Mouse (Mus musculus) cerebellum, postnatal 10 days (tissue): ENCODE measurements around the gene Col11a2.

ENCODE experiments used
- DNase-seq, 2 experiments: peaks; one replicate each; pipeline ENCODE4 v3.0.0; 2021; ENCODE audit warnings: mixed read lengths in 2 of 2

The Col11a2 gene

DNA sequence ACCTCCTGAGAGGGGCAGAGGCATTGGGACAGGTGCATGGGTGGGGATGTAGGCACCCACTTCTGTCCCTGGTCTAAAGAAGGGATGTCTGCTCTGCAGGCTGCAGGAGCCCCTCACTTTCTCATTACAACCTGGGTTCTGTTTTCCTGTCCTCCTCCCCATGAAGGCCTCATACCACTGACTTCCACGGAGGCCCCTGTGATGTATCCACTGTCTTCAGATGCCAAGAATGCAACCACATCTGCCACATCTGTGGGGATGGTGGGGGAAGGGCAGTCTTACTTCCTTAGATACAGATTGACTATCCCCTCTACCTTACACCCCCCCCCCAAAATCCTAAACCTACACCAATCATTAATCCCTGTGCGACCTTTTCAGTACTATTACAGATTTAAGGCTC, 13.0 kb upstream of the Col11a2 start:
- DNase-seq = peak; percentile 24 to 32

DNA sequence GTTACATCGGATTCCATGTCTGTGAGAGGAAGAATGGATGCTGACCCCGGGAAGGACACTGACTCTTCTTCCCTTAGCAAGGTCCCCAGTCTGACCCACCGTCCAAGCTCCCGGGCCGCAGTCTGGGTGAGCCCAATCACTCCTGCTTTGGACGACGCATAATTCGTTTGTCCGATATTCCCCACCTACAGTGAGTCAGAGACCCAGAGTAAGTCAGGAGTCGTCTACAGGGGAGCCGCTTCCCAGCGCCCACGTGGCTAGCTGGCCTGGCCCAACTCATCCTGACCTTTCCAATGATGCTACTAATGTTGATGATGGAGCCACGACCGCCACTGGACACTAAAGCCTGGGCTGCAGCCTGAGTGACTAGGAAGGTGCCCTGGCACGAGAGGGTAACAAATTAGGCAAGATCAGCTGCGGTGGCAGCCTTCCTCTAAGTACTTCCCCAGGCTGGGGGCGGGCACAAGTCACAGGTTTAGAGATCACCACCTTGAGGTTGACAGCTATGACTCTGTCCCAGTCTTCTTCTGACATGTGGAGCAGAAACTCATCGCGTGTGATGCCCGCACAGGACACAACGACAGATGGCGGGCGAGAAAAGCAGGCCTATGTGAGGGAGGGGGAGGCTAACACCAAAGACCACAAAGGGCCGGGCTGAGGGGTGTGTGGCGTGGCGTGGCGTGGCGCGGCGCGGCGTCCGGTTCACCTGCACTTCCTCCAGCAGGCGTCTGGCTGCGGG, 12.2 kb upstream of the Col11a2 start:
- DNase-seq = peak; percentile 69 to 71

DNA sequence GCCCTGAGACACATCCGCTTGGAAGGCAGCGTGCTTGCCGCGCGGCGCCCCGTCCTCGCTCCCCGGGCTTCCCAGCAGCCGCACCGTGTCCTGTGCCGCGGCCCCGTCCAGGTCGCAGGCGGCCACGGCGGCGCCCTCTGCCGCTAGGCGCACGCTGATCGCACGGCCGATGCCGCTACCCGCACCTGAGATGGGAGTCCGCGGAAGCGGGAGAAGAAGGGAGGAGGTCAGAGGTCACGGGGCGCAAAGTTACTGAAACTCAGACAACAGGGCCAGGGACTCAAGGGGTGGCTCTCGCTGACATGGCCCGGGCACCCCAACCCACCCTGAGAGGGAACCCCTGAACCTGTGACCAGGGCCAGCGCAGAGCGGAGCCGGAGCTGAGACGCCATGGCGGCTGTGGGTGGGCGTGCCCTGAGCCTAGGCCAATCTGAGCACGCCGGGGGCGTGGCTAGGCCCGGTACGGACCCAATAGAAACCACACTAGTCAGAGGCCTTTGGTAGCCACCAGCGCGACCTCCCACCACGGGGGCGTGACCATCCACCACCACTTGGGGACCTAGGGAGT, 11.5 kb upstream of the Col11a2 start, which contains the start of gene H2-Ke6:
TSS of gene H2-Ke6 (minus strand) at position 405 of the 568 bp plus-strand sequence.
- DNase-seq = peak; percentile 96 to 97

DNA sequence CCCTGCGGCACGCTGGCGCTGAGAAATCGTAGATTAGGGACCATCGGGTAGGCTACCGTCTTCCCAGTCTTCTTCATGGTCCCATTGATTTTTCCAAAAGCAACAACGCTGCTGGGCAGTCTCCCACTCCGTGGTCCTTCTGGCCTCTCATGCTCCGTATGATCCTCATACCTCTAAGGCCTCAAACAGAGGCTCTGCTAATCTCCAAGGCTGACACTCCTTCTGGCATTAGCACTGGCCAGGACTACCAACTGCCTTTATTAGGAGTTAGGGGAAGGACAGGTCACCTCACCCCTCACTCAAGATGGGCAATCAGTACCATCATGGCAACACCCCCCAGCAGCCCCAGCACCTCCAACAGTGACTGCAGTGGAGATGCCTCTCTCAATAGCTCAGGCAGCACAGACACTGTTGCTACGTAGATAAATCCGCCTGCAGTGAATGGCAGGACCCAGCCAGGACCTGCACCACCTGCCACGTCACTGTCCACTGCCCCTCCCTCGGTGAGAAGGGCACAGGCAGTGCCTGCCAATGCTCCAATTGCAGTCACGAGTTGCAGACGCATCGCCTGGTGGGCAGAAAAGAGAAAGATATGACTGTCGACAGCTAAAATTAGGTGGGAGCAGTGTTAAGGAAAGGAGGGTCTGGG, 10.6 kb upstream of the Col11a2 start:
- peak; percentile 25 to 30 for DNase-seq

DNA sequence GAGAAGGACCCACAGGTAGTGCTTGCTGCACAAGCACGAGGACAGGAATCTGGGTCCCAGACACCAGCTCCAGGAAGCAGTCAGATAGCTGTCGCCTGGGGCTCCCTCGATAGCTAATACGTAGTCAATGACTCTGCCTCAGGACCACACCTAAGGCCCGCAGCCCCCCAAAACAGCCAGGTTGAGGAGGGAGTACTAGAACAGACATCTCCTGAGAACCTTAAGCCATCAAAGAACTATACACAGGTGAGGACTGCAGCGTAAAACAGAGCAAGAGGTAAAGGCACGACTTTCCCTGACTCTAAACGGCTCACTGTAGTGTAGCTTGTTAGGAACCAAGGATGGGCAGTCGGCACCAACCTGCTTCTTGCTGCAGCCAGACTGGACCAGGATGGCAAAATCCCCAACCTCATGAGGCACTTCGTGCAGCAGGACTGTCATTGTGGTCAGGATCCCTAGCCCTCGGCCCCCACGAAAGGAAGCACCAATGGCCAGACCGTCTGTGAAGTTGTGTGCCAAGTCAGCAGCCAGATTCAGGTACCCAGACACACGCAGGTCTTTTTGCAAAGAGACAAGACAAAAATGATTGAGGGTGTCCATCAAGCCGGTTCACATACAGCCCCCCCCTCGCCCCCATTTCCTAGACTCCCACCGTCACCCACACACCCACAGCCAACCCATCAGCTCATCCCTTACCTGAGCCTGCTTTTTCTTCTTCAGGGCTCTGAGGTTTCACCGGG, 9.9 kb upstream of the Col11a2 start:
- DNase-seq = no peak

DNA sequence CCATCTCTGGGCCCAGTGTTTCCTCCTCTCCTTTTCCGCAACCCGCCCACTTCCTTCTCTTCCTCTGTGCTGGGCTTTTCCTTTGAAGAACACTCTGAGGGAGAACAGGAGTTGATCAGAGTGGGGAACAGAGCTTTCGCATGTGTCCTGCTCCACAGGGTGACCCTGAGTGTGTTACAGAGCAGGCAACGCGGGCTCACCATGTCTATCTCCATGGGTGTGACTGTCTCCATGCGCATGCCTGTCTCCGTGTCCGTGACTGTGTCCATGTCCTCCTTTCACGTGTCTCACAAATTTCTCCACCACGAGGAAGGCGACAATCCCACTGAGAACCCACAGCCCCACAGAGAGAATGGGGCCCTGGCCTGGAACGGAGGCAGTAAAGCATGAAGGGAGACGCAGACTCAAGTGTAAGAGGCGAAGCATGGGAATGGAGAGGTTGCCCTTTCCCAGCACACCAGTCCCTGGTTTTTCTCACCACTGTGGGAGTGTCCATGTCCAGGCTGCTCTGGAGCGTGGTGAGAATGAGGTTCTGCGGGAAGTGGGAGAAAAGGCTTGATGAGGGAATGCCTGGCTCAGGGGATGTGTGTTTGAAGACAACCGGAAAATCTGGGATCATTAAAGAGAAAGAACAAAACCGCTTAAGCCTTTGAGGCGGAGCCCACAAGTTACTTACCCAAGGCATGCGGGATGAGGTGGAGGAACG, 9.2 kb upstream of the Col11a2 start:
- no peak for DNase-seq

DNA sequence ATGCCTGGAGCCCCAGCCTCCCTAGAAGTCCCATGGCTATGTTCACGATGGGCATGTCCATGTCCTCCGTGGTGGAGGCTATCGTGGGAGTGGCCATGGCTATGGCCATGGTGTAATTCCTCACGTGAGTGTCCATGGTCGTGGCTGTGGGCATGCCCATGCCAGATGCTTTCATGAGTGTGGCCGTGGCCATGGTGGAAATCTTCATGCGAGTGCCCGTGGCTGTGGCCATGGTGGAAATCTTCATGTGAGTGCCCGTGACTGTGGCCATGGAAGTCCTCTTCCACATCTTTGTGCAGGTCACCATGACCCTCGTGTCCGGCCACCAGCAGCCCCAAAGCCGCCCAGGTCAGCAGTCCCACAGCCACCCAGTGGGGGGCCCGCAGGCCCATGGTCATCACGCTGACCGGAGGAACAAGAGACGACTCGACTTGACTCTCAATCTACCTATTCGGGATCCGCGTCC, 8.3 kb upstream of the Col11a2 start:
- DNase-seq = no peak

DNA sequence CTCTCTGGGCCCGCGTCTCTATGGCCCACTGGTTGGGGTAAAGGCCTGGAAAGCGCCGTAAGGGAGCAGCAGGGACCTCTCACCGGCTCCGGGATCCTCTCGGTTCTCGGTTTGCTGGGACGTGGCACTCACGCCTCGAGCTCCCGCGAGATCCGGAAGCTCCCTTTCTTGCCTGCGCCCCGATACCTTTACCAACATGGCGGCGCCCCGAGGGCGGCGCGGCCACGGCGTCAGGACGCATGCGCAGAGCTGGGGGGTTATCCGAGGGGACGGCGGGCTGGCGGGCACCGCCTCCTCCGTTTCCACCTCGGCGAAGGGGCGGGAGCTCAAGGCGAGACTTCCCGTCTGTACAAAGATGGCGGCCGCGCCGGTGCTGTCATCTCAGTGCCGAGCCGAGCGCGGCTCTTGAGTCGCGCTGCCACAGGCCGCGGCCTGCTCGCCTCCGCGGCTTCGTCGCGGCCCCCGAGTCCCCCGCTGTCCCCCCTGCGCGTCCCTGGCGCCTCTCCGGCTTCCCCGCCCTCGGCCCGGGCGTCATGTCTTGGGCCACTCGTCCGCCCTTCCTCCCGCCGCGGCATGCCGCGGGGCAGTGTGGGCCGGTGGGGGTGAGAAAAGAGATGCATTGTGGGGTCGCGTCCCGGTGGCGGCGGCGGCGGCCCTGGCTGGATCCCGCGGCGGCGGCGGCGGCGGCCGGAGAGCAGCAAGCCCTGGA, 7.6 kb upstream of the Col11a2 start, which contains the start of the genes Slc39a7 and Rxrb:
TSS of gene Slc39a7 (minus strand) at position 218 of the 709 bp plus-strand sequence.
TSS of gene Rxrb (plus strand) at position 348 of the 709 bp plus-strand sequence.
- DNase-seq = peak; percentile 99 to 100

DNA sequence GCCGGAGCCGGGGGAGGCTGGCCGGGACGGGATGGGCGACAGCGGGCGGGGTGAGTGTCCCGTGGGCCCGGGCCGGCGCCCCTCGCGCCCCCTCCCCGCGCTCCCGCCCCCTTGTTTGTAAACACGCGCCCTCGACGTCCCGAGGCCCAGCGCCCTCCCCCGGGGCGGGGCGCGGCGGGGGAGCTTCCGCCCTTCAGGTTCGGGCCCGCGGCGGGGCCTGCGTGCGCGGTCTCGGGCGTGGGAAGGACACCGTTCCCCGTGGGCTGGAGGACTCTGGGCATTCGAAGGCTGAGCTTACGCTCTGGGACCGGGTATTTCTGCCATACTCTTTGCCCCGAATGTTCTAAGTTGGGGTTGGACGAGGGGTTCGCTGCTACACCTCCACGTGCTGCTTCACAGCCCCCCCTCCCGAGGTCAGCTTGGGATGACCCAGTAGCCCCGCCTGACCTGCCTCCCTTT, 7.0 kb upstream of the Col11a2 start:
- no peak for DNase-seq

DNA sequence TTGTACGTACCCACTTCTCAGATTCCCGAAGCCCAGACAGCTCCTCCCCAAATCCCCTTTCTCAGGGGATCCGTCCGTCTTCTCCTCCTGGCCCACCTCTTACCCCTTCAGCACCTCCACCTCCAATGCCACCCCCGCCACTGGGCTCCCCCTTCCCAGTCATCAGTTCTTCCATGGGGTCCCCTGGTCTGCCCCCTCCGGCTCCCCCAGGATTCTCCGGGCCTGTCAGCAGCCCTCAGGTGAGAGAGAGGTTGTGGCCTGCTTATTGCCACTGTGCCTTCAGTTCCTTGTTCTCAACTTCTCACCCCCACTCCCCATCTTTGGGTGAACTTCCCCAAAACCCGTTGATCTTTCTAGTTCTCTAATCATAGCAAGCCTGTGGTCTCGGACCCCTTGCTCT, 6.4 kb upstream of the Col11a2 start:
- DNase-seq = peak; percentile 53 to 61

DNA sequence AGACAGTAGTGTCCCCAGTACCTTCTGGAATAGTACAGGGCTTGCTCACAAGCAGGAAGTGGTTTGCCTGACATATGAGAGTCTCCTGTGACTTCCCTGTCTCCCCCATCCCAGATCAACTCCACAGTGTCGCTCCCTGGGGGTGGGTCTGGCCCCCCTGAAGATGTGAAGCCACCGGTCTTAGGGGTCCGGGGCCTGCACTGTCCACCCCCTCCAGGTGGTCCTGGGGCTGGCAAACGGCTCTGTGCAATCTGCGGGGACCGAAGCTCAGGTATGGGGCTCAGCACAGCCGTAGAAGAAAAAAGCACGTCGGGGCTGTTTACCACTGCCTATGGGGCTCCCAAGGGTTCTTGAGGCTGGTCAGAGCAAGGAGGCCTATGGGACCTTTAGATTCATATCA, 5.8 kb upstream of the Col11a2 start:
- peak; percentile 55 to 59 for DNase-seq

DNA sequence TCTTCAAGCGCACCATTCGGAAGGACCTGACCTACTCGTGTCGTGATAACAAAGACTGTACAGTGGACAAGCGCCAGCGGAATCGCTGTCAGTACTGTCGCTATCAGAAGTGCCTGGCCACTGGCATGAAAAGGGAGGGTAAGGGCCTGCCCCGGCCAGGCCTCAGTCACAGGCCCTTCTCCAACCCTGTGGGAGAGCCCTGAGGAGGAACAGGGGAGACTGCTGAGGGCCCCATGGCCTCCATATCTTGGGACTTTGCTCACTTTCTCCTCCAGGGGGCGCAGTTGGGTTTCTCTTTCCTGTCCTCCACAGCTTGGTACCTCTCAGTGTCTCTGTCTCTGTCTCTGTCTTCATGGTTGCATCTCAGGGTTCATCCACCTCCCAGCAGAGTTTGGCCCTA, 5.2 kb upstream of the Col11a2 start:
- peak; percentile 81 to 86 for DNase-seq

DNA sequence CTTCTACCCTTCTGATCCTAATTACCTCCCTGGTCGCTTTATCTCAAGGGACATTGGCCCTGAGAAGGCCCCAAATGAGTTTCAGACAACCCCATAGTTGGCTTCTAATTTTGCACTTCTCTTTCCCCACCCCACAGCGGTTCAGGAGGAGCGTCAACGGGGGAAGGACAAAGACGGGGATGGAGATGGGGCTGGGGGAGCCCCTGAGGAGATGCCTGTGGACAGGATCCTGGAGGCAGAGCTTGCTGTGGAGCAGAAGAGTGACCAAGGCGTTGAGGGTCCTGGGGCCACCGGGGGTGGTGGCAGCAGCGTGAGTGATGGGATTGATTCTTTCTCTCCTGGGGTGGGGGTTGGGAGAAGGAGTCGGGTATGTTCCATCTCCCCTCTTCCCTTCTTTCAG, 3.7 kb upstream of the Col11a2 start:
- DNase-seq = peak; percentile 27 to 29

DNA sequence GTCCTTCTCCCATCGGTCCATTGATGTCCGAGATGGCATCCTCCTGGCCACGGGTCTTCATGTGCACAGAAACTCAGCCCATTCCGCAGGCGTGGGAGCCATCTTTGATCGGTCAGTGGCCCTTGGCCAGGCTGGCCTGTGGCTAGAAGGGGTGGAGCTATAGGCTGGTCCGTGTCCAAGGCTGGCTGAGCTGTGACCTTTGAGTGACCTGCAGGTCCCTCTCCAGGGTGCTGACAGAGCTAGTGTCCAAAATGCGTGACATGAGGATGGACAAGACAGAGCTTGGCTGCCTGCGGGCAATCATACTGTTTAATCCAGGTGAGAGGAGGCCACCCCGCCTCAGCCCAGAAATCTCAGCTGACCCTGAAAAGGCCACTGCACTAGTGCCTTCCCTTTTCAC, 2.6 kb upstream of the Col11a2 start:
- DNase-seq = peak; percentile 5 to 32

DNA sequence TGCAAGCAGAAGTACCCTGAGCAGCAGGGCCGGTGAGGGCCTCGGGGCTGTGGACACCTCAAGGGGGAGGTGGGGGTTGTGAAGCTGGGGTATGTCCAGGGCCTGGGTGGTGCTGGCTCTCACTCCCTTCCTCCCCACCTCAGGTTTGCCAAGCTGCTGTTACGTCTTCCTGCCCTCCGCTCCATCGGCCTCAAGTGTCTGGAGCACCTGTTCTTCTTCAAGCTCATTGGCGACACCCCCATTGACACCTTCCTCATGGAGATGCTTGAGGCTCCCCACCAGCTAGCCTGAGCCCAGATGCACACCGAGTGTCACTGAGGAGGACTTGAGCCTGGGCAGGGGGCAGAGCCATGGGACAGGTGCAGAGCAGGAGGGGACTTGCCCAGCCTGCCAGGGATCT, 2.0 kb upstream of the Col11a2 start:
- DNase-seq = peak in 1 of 2 experiments; percentile 5

DNA sequence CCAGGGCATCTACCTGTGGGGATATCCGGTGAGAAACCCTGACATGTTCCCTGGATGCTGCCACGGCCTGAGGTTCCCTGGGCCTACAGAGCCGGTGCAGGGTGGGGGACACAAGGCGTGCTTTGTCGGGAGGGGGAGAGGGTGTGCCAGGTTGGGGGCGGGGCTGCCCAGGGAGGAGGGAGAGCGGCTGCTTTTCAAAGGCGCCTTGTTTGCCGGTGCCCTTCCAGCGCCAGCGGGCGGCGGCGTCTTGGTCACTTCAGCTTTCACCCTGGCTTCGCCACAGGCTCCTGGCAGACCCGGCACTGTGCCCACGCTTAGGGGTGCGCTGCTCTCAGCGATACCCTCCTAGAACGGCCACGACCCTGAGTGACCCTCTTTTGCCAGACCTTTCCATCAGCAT, 797 bp upstream of the Col11a2 start:
- peak; percentile 61 to 76 for DNase-seq

DNA sequence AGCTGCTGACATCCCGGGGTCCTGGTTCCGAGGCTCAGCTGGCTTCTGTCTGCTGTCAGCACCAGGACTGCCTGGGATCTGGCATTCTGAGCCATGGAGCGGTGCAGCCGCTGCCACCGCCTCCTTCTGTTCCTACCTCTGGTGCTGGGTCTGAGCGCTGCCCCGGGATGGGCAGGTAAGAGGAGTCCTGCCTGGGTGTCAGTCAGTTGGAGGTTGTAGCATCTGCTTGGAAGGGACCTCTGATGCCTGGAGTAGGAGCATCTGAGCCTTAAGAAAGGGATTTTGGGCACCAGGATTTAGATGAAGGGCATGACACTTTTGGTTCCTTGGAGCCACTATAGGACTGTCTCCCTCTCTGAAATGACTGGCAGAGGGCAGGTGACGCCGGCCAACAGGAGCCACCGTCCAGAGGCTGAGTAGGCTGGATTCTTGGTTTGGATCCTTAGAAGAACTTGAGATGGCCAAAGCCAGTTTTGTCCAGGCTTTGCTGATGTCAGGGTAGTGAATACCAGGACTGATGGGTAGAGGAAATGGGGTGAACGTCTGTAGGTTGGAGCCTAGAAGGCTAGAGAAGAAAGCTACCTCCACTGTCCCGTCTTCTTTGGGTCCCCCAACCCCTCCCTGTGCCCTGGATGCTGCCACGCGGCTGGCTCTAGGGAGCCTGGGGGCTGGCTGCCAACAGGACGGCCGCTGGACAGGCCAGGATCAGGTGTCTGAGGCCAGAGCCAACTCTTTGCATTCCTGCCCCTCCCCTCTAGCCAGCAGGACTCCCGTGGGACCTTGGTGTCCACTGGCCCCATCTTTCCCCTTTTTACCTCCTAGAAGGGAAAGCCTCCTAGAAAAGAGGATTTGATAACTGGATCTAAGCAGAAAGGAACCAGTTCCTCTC, 569 bp downstream of the Col11a2 start:
- peak; percentile 67 to 69 for DNase-seq

DNA sequence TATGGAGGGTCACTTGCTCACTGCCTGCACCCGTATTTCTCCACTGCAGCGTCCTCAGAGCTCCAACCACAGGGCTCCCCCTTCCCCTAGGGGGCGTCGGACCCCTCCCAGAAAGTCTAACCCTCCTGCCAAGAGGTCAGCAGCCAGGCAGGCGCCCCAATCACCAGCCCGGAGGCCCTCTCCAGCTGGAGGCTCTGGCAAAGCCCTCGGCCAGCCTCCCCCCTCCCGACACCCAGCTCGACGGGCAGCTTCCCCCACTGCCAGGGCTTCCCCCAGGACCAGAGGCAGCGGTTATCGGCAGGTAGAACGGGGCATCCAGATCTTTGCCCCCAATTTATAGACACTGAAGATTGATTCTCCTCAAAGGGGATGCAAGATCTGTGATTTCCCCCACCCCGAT, 6.7 kb downstream of the Col11a2 start:
- DNase-seq = no peak

DNA sequence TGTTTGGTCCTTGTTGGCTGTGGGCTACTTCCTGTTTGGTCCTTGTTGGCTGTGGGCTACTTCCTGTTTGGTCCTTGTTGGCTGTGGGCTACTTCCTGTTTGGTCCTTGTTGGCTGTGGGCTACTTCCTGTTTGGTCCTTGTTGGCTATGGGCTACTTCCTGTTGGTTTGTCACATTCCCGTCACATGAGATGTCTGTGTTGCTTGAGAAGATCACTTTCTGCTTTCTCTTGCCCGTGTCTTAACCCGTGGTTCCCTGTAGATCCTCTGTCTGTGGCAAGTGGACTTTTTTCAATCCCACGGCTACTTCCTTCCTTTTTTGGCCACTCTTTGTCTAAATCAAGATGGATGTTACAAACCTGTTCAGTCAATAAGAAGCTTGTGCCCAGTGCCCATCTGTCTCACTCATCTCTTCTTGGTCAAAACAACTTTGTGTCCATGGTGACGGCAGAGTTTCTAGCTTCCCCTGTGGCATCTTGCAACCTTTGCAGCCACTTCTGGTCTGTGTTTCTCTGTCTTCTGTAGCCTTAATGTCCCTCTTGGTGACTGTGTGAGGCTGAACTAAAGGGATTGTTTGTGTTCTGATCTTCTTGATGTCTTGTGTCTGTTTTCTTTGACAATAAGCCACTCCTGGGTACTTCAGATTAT, 8.3 kb downstream of the Col11a2 start:
- no peak for DNase-seq

DNA sequence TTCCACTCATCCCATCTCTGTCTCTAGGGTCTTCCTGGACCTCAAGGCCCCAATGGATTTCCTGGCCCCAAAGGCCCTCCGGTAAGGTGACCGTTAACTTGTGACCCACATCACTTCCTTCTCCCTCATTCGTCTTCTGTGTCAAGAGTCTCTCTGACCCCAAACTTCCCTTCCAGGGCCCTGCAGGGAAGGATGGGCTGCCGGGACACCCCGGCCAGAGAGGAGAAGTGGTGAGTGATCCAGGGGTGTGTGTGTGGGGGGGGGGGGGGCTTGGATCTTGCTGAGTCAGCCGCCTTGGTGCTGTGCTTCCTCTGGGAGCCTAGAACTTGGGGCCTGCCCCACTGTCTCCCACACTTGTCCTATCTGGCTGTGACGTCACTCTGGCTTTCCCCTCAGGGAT, 18.0 kb downstream of the Col11a2 start:
- no peak for DNase-seq
